Mouse (Mus musculus): Measurements from ENCODE around the gene Sbno1.

The Sbno1 gene

GRCm38 (mm10) chr5:124334392-124334791, 91.4 kb downstream of the Sbno1 start:
- DNase-seq (ENCODE audit: low read depth, low spot score): peak; percentile 70

- DNase-seq (ENCODE audit: low read depth, low spot score): no peak
Measured at GRCm38 (mm10) chr5:124330086-124330485, 95.7 kb downstream of the Sbno1 start.

GRCm38 (mm10) chr5:124327510-124328364, 98.1 kb downstream of the Sbno1 start, which contains the start of the genes Mphosph9 and 2810006K23Rik:
Mphosph9 (minus strand) TSS chr5:124327972.
2810006K23Rik (plus strand) TSS chr5:124328089.
- peak; percentile 100 for DNase-seq (ENCODE audit: low read depth, low spot score)

- DNase-seq (ENCODE audit: low read depth, low spot score): no peak
Measured at GRCm38 (mm10) chr5:124326829-124327228, 99.0 kb downstream of the Sbno1 start.
